Mouse (Mus musculus) midbrain, embryonic 16.5 days (tissue): ENCODE measurements around the gene Gm10718. TPM values are rescaled to one million over a fixed set of nuclear protein-coding genes. Genes with fewer than 3 reads are reported as not detected.
"Not testable (repeated sequence)": the region's sequence is repeated elsewhere in the genome, so short reads cannot be mapped to it uniquely, and the experiment has no call there.

ENCODE experiments used
- ATAC-seq: fragments of 200-750 bp; cut with Nextera tagmentation; 2 replicates; pipeline ENCODE4 v1.8.0; 2017; ENCODE audit warnings: moderate TSS enrichment
- H3K27ac ChIP-seq: fragments of 300-500 bp; sonication (generic); 2 replicates; pipeline ENCODE4 v1.5.1; 2014; ENCODE audit warnings: mild to moderate bottlenecking, low read length, mixed read lengths
- H3K27me3 ChIP-seq: fragments of 300-500 bp; sonication (generic); 2 replicates; pipeline ENCODE4 v1.6.1; 2014; ENCODE audit warnings: low read depth, low read length, mixed read lengths; ENCODE audit not compliant: control insufficient read depth, insufficient read depth
- H3K36me3 ChIP-seq: fragments of 300-500 bp; sonication (generic); 2 replicates; pipeline ENCODE4 v1.6.1; 2014; ENCODE audit warnings: mild to moderate bottlenecking, low read length, moderate library complexity, mixed read lengths; ENCODE audit not compliant: control insufficient read depth, insufficient read depth
- H3K4me1 ChIP-seq: fragments of 300-500 bp; sonication (generic); 2 replicates; pipeline ENCODE4 v1.6.1; 2014; ENCODE audit warnings: mild to moderate bottlenecking, low read length, mixed read lengths; ENCODE audit not compliant: control insufficient read depth, insufficient read depth
- H3K4me2 ChIP-seq: fragments of 300-500 bp; sonication (generic); 2 replicates; pipeline ENCODE4 v1.6.1; 2014; ENCODE audit warnings: mild to moderate bottlenecking, low read length, mixed read lengths
- H3K4me3 ChIP-seq: fragments of 300-500 bp; sonication (generic); 2 replicates; pipeline ENCODE4 v1.5.1; 2014; ENCODE audit warnings: low read depth, mild to moderate bottlenecking, low read length, moderate library complexity, mixed read lengths
- H3K9ac ChIP-seq: fragments of 300-500 bp; sonication (generic); 2 replicates; pipeline ENCODE4 v1.6.1; 2014; ENCODE audit warnings: low read depth, low read length, mixed read lengths
- H3K9me3 ChIP-seq: fragments of 300-500 bp; sonication (generic); replicated peaks from 2 replicates; pipeline ENCODE4 v1.6.1; 2014; ENCODE audit warnings: mild to moderate bottlenecking, low read length, mixed read lengths; ENCODE audit not compliant: control insufficient read depth, poor library complexity, severe bottlenecking
- WGBS: fragments of 180-500 bp; shearing (Covaris S2); extraction: QIAGEN DNeasy Blood & Tissue Kit; methylation state at CpG from one replicate; pipeline ENCODE4 v1.1.7; 2014; 5-methylcytosine and 5-hydroxymethylcytosine counted together
- microRNA-seq: library from miRNA; unstranded; fragments of <30 nt; microRNA quantifications from one replicate; pipeline ENCODE4, GENCODE M21; 2017
- polyA plus RNA-seq: library from polyadenylated mRNA; unstranded; fragments of >200 nt; fragmentation: Nextera tagmentation; extraction: Ambion mirVana; gene quantifications from 2 replicates; pipeline ENCODE4 v1.2.1, GENCODE M21; 2015

Gm10718 gene
- polyA plus RNA-seq, 1 experiment from 2014 or later = not detected

DNA sequence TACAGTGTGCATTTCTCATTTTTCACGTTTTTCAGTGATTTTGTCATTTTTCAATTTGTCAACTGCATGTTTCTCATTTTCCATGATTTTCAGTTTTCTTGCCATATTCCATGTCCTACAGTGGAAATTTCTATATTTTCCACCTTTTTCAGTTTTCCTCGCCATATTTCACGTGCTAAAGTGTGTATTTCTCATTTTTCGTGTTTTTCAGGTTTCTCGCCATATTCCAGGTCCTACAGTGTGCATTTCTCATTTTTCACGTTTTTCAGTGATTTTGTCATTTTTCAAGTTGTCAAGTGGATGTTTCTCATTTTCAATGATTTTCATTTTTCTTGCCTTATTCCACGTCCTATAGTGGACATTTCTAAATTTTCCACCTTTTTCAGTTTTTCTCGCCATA lies 13.2 kb downstream of the Gm10718 start, which contains the start of gene Gm10715:
Gene Gm10715 (plus strand): TSS at position 301 of the 400 bp plus-strand sequence.
- not testable (repeated sequence) for H3K36me3 ChIP-seq, H3K27ac ChIP-seq, H3K9ac ChIP-seq, H3K4me1 ChIP-seq, H3K9me3 ChIP-seq, ATAC-seq, H3K4me2 ChIP-seq, H3K27me3 ChIP-seq, H3K4me3 ChIP-seq
- 78% methylated on average over 6 of the region's 8 CpGs for WGBS

DNA sequence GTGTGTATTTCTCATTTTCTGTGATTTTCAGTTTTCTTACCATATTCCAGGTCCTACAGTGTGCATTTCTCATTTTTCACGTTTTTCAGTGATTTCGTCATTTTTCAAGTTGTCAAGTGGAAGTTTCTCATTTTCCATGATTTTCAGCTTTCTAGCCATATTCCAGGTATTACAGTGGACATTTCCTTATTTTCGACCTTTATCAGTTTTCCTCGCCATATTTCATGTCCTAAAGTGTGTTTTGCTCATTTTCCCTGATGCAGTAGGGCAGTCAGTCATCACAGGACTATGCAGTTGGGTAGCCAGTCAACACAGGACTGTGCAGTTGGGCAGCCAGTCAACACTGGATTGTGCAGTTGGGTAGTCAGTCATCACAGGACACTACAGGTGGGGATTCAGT lies 14.8 kb downstream of the Gm10718 start:
- WGBS = 55% methylated on average over 4 of the region's 4 CpGs
- not testable (repeated sequence) for H3K27ac ChIP-seq, H3K27me3 ChIP-seq, H3K9me3 ChIP-seq, H3K9ac ChIP-seq, ATAC-seq, H3K36me3 ChIP-seq, H3K4me3 ChIP-seq, H3K4me1 ChIP-seq, H3K4me2 ChIP-seq

Small RNA genes within 50 kb of the gene (microRNA-seq; reads per million reads assigned to microRNA genes)
- gene Mir101c = not detected

Other genes with a start within 250 kb of the Gm10718 start
- gene Gm10722, start 22.6 kb upstream of the Gm10718 start, polyA plus RNA-seq = not detected in 2 replicates
- 0.47 TPM in 1 of 2 replicates, not detected in the other for gene Gm11168, start 20.2 kb upstream of the Gm10718 start, polyA plus RNA-seq
- not detected in 2 replicates for gene Gm10721, start 10.4 kb upstream of the Gm10718 start, polyA plus RNA-seq
- not detected in 2 replicates for gene Gm10720, start 7.9 kb upstream of the Gm10718 start, polyA plus RNA-seq
- not detected in 2 replicates for gene Gm10719, start 6.1 kb upstream of the Gm10718 start, polyA plus RNA-seq
- 0.45 and 0.55 TPM in 2 replicates for gene Gm10717, start 1.9 kb downstream of the Gm10718 start, polyA plus RNA-seq
- gene Gm17535, start 11.1 kb downstream of the Gm10718 start, polyA plus RNA-seq = not detected in 2 replicates
- not detected in 2 replicates for gene Gm10715, start 13.3 kb downstream of the Gm10718 start, polyA plus RNA-seq